Mouse (Mus musculus): ENCODE results near the gene Auh. TPM values are rescaled to one million over a fixed set of nuclear protein-coding genes. Genes with fewer than 3 reads are reported as not detected.

Auh gene
- 35.9 and 38.2 TPM in 2 replicates for total RNA-seq (2017)

DNA sequence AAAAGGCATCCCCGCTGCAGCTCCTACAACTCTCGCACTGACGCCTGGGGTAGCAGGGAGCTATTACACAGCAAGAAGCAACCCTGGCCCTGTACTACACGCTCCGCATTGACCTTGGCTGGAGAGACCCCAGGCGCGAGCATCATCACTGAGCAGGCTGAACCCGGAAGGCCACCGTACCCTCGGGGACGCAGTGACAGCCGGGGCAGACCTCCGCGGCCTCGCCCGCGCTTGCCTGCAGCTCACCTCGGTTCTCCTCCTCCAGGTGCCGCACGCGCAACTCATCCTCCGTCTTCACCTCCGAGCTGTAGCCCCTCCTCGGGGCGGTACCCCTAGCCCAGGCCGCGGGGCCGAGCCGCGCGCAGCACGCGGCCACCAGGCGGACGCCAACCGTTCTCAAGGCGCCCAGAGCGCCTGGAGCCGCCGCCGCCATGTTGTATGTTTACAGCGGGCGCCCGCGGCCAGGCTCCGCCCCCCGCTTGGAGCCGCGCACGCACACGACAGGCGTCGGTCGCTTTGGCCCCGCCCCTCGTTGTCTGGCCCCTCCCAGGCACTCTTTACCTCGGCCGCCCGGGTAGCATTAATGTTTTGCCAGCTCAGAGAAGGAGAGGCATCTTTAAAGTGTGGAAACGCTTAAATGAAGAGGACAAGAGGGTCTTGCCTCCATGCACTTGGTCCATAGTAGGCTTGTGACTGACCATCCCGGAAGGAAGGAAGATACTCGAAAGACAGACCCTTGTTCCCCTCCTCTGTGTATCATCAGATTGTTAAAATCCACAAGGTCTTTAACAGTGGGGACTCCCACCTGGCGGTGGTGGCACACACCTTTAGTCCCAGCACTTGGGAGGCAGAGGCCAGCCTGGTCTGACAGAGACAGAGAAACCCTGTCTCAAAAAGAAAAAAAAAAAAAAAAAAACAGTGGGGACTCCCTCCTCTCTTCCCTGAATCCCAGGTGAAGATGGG lies at the start of gene Auh:
TSS of gene Auh (minus strand) at position 473 of the 963 bp plus-strand sequence.
- peak; percentile 92 for ATAC-seq (replicated peaks; ENCODE audit: low read depth, poor library complexity, severe bottlenecking)

DNA sequence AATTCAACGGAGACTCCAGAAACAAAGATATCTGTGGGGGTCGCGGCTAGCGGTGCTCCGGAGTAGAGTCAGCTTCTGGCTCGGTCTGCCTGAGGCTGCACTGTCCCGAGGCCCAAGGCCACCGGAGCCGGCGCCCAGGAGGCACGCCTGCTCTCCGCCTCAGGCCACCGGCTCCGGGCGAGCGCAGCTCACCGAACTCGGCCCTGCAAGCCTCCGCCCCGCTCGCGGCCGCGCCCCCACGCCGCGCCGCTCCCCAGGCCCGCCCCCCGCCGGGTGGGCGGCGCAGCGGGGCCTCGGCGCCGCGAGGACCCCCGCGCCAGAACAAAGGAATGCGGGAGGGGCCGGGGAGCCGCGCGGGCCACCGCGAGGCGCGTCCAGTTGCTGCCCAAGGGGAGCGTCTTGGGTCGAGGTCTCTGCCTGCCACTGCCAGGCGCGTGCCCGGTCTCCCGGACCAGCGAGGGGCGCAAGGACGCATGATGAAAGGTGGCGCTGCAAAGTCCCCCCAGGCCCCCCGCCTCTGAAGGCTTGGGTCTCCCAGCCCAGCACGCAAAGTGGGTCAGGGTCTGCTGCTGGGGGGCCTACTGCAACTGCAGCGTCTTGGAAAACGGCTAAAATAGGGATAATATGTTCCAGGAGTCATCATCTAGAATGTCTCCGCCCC lies 49.0 kb upstream of the Auh start:
- no peak for ATAC-seq (replicated peaks; ENCODE audit: low read depth, poor library complexity, severe bottlenecking)

DNA sequence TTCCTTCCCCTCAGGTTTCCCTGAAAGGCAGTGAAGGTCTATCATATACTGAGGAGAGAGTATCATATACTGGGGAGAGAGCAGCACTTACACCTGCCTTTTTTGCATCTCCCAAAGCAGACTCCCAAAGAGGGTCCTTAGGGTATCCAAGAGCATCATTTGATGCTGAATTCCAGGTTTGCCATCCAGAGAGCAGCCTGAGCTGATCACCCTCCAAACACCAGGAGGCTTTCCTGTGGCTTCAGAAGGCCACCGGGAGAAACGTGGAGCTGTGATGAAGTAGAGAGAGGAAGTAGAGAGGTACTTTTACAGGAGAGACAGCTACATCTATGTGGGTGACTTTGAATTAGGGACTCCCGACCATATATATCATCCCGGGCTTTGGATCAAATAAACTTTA lies 48.3 kb upstream of the Auh start:
- no peak for ATAC-seq (replicated peaks; ENCODE audit: low read depth, poor library complexity, severe bottlenecking)

DNA sequence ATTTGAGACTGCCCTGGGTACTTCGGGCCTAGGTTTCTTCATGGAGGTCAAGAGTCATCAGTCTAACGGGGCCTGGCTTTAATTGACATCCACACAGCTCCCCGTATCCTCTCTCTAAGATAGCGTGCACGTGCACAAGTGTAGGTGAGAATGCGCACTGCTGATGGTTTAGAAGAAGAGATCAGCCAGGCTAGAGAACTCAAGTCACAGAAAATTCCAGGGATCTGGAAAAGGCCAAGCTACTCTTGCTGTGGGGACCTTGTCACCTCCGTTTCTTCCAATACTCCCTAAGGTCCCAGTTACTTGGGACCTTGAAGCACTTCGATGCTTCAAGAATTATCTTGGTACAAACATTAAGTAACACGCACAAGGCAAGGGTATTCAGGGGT lies 47.7 kb upstream of the Auh start:
- no peak for ATAC-seq (replicated peaks; ENCODE audit: low read depth, poor library complexity, severe bottlenecking)

DNA sequence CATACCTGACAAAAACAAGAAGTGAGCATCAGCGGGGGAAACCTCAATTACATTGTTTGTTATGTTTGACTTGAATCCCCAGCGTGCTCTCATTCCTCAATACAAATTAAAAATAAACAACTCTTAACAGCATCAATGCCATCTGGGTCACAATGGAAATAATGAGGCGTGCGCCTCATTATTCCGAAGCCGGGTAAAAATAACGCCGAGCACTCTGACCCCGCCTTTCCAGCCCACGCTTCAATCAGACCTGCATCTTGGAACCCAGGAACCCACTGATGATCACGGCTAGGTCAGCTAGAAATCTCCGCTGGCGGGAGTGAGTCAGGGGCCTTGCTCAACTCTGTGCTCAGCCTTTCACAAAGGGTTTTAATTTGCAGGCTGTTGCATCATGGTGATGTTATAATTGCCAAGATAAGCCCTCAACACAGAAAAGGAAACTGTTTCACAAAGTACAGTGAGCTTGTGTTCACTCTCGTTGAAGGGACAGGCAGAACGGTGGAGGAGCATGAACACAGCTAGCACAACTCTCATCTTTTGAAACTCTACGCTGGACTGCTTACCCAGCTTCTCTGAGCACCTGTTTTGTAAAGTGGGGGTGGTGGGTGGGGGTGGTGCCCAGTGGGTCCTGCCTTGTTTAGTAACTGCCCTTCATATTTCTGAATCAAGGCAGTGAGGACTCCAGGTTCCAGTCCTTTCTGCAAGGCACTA lies 47.2 kb upstream of the Auh start:
- 0 out of 2 replicates have a peak, but pooled peaks have one; percentile 7 for ATAC-seq (replicated peaks; ENCODE audit: low read depth, poor library complexity, severe bottlenecking)

DNA sequence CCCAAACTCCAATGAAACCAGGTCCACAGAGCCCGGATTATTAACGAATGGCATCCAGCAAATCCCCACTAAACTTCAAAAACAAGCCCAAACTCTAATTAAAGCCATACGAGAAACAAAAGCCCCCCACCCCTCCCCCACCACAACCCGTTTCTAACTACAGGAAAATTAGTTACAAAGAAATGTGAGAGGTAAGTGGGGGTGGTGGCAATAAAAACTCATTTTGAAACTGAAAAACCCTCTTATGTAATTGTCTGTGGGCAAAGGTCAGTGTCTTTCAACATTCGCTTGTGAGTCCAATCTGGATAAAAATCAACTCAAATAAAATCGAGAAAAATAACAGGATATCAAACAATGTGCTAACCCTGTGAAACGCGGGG lies 46.6 kb upstream of the Auh start:
- no peak for ATAC-seq (replicated peaks; ENCODE audit: low read depth, poor library complexity, severe bottlenecking)

DNA sequence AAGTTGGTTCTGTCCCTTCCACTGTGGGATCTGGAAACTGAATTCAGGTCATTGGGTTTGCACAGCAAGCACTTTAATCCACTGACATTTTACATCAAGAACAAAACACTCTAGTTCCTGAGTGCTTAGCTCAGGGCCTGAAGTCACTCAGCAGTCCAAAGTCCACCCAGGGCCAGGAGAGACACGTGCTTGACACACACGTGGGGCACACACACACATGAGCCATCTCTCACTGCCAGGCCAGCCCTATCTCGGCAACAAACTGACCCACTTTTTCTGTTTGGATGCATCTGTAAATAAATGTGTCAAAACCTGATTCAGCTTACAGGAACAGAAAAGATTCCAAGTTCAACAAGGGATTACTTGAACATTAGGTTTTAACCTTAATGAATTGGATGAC lies 45.2 kb upstream of the Auh start:
- no peak for ATAC-seq (replicated peaks; ENCODE audit: low read depth, poor library complexity, severe bottlenecking)

DNA sequence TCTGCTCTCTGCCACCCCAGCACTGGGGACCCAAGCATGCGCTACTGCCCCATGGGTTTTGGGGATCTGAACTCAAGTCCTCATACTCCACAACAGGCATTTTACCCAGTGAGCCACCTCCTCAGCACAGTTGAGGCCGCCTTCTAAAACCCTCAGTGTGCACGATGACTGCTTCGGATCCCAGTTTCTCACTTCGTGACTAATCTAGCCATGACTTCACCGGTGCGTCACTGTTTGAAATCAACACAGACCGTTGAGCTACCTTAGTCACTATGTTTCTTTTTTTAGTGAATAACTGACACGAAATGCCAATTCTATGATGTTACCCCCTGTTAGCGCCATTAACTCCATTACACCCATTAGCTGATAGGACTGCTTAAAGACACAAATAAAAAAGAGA lies 43.9 kb upstream of the Auh start:
- no peak for ATAC-seq (replicated peaks; ENCODE audit: low read depth, poor library complexity, severe bottlenecking)

DNA sequence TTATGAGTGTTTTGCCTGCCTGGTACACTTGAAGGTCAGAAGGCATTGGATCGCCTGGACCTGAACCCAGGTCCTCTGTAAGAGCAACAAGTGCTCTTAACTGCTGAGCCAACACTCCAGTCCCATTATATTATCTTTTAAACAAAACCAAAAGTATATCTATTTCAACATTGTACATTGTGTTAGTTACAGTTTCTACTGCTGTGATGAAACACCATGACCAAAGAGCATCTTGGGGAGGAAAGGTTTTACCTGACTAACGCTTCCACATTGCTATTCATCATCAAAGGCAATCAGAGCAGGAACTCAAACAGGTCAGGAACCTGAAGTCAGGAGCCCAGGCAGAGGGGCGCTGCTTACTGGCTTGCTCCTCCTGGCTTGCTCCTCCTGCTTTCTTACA lies 43.1 kb upstream of the Auh start:
- ATAC-seq (replicated peaks; ENCODE audit: low read depth, poor library complexity, severe bottlenecking): no peak

DNA sequence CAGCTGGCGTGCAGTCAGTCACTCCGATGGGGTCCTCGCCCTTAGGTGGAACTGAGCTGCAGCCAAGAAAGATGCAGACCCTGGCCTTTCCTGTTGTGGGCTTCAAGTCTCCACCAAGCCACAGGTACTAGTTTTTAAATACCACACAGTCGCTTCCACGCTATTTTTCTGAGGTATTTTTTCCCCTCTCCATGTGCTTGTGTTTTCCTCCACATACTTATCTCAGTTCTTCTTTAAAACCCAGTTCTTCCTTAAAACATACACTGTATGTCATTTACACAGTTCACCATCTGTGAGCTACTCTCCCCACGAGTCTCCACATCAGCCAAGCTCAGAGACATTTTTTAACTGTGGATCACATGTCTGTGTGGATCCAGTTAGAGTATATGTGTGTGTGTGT lies 41.4 kb upstream of the Auh start:
- no peak for ATAC-seq (replicated peaks; ENCODE audit: low read depth, poor library complexity, severe bottlenecking)

DNA sequence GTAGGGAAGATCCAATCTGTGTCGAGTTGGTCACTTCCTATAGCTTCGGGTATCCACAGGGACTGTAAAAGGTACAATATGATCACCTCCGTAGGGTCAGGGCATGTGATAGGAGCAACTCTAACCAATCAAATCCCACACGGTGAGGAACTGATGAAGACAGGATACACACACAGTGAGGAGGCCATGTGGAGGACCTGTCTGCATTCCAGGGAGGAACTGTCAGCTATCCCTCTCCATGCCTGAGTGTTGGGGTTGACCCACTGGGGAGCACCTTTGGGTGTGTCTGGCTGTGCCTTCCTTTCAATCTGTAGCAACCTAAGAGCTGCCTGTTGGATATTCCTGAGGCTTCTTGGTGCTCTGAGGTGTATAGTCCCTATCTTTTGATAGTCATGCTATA lies 33.4 kb upstream of the Auh start:
- ATAC-seq (replicated peaks; ENCODE audit: low read depth, poor library complexity, severe bottlenecking): no peak

DNA sequence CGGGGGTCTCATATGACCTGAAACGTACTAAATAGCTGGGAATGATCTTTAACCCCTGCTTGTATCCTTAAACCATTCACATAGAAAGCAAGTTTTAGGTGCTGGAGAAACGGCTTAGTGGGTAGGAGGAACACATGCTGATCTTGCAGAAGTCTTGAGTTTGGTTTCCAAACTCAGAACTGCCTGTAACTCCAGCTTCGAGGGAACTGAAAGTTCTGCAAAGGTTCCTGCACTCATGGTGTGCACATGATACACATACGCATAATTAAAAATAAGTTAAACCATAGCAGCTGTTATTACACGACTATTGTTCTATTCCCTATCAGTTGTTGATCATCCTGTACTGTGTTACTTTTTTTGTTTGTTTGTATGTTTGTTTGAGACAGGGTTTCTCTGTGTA lies 32.9 kb upstream of the Auh start:
- ATAC-seq (replicated peaks; ENCODE audit: low read depth, poor library complexity, severe bottlenecking): no peak

DNA sequence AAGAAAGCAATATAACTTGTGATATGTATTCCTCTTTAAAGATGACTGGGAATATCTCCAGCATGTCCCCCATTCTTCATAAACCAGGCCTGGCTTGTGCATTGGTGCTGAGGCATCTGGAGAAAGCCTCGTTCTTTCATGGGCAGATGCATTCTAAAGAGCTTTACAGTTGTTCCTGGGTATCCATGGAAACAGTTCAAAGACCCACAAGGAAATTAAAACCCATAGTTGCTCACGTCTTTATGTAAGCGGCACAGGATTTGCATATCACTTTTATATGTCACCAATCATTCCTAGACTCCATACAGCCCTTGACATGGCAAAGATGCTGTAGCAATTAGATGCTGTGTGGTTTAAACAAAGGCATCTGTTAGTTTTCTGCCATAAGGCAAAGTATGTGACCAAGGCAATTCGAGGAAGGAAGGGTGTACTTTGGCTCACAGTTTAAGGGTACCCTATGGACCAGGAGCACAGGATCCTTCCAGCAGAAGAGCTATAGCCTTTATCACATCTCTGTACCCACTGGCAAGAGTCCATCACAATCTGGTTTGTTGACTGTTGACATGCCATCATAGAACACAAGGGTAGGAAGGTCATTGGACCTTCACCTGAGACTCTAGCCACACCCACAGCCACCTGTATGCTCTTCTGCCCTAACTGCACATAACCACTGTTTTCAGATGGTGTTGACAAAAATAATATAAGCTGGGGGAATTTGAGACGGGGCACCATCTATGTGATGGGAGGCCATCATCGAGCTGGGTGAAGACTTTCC lies 24.5 kb upstream of the Auh start:
- no peak for ATAC-seq (replicated peaks; ENCODE audit: low read depth, poor library complexity, severe bottlenecking)

DNA sequence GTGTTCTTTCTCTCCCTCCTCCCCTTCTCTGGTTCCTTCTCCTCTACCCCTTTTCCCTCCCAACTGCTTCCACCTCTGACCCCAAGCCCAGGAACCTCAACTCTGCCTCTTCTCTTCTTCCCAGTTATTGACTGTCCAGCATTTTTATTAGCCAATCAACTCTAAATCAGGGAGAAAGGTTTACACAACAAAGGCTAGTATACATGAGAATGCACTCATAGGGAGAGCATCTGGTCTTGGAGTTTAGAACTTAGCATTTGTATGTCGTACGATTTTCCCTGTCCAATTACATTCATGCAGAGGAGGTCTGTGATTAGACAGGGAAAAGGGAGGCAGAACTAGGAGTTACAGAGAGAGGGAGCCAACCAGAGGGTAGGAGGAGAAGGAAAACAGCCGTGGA lies 19.7 kb upstream of the Auh start:
- no peak for ATAC-seq (replicated peaks; ENCODE audit: low read depth, poor library complexity, severe bottlenecking)

DNA sequence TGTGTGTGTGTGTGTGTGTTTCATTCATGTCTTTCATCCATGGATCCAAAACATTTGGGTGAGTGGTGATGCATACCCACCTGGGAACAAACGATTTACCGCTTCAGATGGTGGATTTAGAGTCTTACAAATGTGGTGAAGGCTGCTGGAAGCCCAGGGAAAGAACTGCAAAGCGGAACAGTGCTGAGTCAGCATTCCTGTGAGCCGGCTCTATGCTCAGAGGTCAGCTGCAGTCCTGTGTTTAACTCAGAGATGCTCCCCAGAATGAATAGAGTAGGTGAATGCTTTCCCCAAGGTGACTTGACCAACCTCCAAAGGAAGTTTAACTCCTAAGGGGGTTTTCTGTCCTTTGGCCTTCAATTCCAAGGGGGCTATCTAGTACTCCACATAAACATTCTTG lies 18.1 kb upstream of the Auh start:
- no peak for ATAC-seq (replicated peaks; ENCODE audit: low read depth, poor library complexity, severe bottlenecking)

DNA sequence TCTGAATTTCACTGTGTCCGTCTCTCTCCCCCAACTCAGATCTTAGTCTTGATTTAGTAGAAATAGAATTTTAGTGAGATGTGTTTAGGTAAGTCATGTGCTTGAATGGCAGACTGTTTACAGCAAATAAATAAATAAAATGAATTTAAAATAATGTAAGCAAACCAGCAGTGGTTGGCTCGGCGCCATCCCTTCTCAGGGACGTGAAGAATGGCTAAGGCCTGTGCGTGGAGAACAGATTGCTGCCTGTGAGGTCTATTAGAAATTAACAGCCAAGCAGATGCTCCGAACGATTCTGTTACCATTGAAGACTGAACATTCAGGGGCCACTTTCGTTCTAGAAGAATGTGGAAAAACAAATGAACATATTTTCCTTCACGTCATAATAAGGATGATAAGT lies 16.3 kb upstream of the Auh start:
- ATAC-seq (replicated peaks; ENCODE audit: low read depth, poor library complexity, severe bottlenecking): no peak

DNA sequence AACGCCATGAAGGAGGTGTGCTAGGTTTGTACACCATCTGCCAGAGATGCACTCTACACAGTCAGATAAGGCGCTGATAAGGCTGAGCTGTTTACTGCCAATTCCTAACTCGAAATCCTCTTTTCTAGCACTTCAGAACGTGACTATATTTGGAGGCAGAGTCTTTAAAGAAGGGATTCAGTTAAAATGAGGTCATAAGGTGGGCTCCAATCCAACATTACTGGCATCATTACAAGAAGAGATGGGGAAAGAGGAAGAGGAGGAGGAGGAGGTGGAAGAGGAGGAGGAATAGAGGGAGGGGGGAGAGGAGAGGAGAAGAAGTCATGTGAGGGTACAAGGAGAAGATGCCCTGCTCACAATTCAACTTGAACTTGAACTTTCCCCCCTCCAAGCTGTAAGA lies 14.6 kb upstream of the Auh start:
- ATAC-seq (replicated peaks; ENCODE audit: low read depth, poor library complexity, severe bottlenecking): no peak

DNA sequence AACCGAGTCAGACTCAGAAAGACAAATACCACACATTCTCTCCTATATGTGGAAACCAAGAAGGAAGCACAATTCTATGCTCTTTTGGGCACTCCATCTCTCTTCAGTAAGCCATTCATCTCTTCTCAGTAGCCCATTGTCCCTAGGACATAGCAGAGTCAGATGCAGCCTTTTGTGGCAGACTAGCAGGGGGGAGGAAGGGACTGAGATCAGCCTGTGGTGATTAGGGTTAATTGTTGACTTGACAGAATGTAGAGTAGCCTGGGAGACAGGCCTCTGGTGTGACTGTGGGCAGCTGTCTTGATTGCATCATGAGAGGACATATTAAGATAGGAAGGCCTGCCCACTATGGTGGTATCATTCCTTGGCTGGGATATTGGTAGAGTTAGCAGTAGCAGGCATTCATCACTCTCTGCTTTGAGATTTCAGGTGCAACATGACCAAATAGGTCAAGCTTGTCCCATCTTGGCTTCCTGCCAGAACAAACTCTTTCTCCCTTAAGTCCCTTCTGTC lies 13.5 kb upstream of the Auh start:
- ATAC-seq (replicated peaks; ENCODE audit: low read depth, poor library complexity, severe bottlenecking): no peak

DNA sequence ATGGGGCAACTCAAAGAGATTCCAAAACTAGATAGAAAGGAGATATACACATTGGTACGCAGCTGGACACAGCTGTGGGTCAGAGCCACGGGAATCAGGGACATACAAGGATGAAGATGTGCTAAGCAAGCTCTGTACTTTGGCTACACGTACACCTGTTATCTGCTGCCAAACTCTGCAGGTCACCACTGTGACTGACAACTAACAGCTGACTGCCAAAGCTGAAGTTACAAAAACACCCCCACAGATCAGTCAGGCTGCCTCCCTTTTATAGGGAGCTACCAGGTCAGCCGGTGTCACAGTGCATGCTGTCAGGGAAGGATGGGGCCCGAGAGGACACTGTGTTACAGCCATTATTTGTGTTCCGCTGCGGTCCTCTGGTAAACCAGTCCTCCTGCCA lies 11.5 kb upstream of the Auh start:
- no peak for ATAC-seq (replicated peaks; ENCODE audit: low read depth, poor library complexity, severe bottlenecking)

DNA sequence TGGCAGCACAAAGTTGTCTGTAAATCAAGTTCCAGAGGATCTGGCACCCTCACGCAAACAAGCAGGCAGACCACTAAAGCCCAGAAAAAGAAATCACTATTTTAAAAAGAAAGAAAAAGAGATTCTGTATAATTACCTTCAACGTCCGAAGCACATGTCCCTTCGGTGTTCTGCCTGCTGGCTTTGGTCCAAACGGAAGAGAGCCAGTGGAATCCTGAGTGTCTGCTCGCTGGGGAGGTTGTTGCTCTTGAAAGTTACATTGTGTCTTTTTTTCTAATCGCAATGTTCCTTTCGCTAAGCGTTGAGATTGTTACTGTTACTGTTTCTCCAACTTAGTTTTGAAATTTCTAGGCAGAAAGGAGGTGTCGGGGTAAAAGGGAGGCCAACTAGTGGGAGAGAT lies 1.1 kb upstream of the Auh start:
- ATAC-seq (replicated peaks; ENCODE audit: low read depth, poor library complexity, severe bottlenecking): no peak

Data from common myeloid progenitor, adult 5-6 weeks (primary cell).